Mouse (Mus musculus): ENCODE data around the gene Gm20388. TPM values are rescaled to one million over a fixed set of nuclear protein-coding genes. Genes with fewer than 3 reads are reported as not detected.

Gene Gm20388
- polyA plus RNA-seq, 1 experiment from 2014 or later: not detected

DNA sequence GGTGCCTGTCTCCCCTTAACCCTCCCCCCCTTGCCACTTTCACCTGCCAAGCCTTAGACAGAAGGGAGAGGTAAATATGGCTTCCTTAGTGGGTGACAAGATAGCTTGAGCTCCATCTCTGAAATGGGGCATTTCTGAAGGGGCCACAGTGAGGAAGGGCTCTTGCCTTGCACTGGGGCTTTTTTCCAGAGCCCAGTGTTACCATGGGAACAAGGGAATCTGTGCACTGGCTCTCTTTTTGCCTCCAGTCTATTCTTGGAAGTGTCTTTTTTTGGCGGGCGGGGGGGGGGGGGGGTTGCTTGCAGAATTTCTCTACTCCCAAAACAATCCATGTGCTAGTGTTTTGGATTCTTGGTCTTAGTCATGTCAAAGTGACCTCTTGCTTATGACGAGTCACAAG, 2104.0 kb downstream of the Gm20388 start:
- DNase-seq (ENCODE audit: low spot score): no peak
- H3K4me3 ChIP-seq (ENCODE audit: low read depth, low read length): no peak overlapping the region

DNA sequence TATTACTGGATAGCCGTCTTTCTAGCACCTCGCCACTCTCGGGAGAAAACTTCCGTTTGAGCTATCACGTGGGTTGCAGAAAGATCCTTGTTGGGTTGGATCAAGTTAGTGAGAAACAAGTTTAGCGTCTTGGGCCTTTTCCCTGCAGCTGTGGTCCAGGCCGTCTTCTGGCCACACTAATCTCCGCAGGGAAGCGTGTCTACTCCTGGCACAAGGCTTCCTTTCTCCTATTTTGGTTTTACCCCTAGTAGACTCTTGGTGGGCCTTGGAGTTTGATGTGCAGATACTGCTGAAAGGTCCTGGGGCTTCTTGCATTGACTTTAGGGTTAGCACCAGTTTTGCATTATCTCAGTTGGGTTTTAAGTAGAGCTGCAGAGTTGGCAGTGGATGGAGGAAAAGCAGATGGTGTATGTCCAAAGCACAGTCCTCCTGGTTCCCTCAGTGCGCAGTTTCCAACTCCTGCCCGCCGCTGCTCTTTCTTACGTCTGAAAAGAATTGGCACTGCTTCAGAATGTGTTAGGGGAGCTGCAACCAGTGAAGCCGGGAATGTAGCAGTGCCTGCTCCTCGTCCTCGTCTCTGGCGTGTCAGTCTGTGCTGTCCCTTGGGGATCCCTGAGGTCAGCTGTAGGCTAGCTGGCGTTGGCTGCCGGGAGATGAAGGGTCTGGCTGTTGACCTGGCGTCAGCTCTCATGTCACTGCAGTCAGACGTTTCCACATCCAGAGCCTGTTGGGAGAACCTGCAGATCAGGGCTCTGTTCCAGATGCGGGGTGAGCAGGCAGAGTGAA, 2107.6 kb downstream of the Gm20388 start:
- Histone ChIP-seq H3K36me3 (ENCODE audit: control insufficient read depth, insufficient read depth, low read length) (peaks cover 10% of the 10 kb centered on the region; the same call in 1 of the 2 replicates), H3K9ac (ENCODE audit: low read length) (no peak overlapping the region)

More for the DNA sequence above, 2104.0 kb downstream of the Gm20388 start:
- Histone ChIP-seq H3K36me3 (ENCODE audit: control insufficient read depth, insufficient read depth, low read length) (peaks cover 8% of the 10 kb centered on the region; the same call in 1 of the 2 replicates), H3K9ac (ENCODE audit: low read length) (no peak overlapping the region), H3K4me1 (ENCODE audit: control insufficient read depth, insufficient read depth, low read length) (no peaks in the 10 kb centered on the region), H3K4me2 (ENCODE audit: low read depth, severe bottlenecking) (no peak overlapping the region), H3K9me3 (ENCODE audit: control insufficient read depth, low read length) (no peaks in the 10 kb centered on the region), H3K27me3 (ENCODE audit: control insufficient read depth, insufficient read depth, low read length) (no peaks in the 10 kb centered on the region), H3K27ac (replicated peaks; ENCODE audit: low read depth, low read length) (no peak overlapping the region)
- no peak for ATAC-seq (ENCODE audit: insufficient number of reproducible peaks, low FRiP score, low TSS enrichment, low read depth)
- 80% methylated on average over 3 of the region's 3 CpGs for WGBS

DNA sequence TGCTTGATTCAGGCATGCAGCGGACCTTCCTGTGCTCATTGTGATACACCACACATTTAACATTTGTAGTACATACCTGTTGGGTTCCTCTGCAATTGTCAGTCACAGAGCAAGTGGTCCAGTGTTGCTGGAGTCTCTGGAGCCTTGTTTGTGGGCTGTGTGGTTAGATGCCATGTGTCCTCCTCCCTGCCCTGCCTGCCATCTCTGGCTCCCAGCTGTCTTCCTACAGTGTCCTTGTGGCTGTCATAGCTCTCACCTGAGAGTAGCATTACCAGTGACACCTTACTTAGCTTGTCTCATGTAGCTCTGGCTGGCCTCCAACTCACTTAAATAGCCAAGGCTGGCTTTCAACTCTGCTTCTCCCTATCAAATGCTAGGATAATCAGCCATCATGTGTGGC, 2108.5 kb downstream of the Gm20388 start:
- no peak overlapping the region for H3K9ac ChIP-seq (ENCODE audit: low read length)
- H3K4me1 ChIP-seq (ENCODE audit: control insufficient read depth, insufficient read depth, low read length): no peaks in the 10 kb centered on the region
- DNase-seq (ENCODE audit: low spot score): no peak
- no peak overlapping the region for H3K4me3 ChIP-seq (ENCODE audit: low read depth, low read length)
- H3K27me3 ChIP-seq (ENCODE audit: control insufficient read depth, insufficient read depth, low read length): no peaks in the 10 kb centered on the region
- H3K4me2 ChIP-seq (ENCODE audit: low read depth, severe bottlenecking): no peak overlapping the region
- WGBS: 89% methylated on average over 1 of the region's 1 CpGs
- ATAC-seq (ENCODE audit: insufficient number of reproducible peaks, low FRiP score, low TSS enrichment, low read depth): no peak
- no peaks in the 10 kb centered on the region for H3K9me3 ChIP-seq (ENCODE audit: control insufficient read depth, low read length)
- H3K27ac ChIP-seq (replicated peaks; ENCODE audit: low read depth, low read length): no peak overlapping the region
- peaks cover 10% of the 10 kb centered on the region; the same call in 1 of the 2 replicates for H3K36me3 ChIP-seq (ENCODE audit: control insufficient read depth, insufficient read depth, low read length)

More for the DNA sequence above, 2107.6 kb downstream of the Gm20388 start:
- DNase-seq (ENCODE audit: low spot score) (no peak), ATAC-seq (ENCODE audit: insufficient number of reproducible peaks, low FRiP score, low TSS enrichment, low read depth) (no peak)
- Histone ChIP-seq H3K27me3 (ENCODE audit: control insufficient read depth, insufficient read depth, low read length) (no peaks in the 10 kb centered on the region), H3K4me3 (ENCODE audit: low read depth, low read length) (no peak overlapping the region), H3K4me1 (ENCODE audit: control insufficient read depth, insufficient read depth, low read length) (no peaks in the 10 kb centered on the region), H3K4me2 (ENCODE audit: low read depth, severe bottlenecking) (no peak overlapping the region), H3K9me3 (ENCODE audit: control insufficient read depth, low read length) (no peaks in the 10 kb centered on the region), H3K27ac (replicated peaks; ENCODE audit: low read depth, low read length) (no peak overlapping the region)
- WGBS: 80% methylated on average over 22 of the region's 22 CpGs

DNA sequence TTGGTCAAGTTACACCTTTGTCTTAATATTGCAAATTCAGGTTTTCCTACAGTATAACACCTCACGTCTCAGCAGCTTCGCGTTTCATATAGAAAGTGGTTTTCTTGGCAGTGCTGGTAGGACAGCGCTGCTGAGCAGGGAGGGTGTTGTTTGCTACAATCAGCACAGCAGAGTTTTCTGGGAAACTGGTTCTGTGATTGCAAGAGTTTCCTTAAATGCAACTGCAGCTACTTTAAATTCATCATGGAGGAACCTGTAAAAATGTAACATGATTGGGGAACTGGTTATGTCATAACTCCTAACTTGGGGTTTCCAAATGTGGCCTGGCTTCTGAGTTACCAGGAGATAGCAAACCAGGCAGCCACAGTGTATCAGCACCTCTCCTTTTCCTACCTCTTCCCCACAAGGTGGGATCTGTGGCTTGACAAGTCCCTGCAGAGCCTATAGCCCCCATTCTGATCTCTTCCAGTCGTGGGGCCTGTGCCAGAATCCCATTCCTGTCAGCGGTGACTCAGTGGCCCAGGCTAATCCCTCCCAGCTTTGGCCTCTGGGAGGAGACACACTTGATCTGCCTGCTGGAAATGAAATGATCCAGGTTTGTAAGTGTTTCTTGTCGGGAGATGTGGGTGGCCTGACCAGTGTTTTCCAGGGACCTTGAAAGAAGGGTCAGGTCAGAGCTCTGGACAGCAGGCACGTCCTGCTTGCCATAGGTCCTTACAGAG, 2109.6 kb downstream of the Gm20388 start:
- H3K4me3 ChIP-seq (ENCODE audit: low read depth, low read length): no peak overlapping the region
- no peaks in the 10 kb centered on the region for H3K9me3 ChIP-seq (ENCODE audit: control insufficient read depth, low read length)
- no peaks in the 10 kb centered on the region for H3K27me3 ChIP-seq (ENCODE audit: control insufficient read depth, insufficient read depth, low read length)
- H3K4me1 ChIP-seq (ENCODE audit: control insufficient read depth, insufficient read depth, low read length): no peaks in the 10 kb centered on the region
- H3K27ac ChIP-seq (replicated peaks; ENCODE audit: low read depth, low read length): no peak overlapping the region
- no peak for DNase-seq (ENCODE audit: low spot score)
- 89% methylated on average over 8 of the region's 8 CpGs for WGBS
- H3K9ac ChIP-seq (ENCODE audit: low read length): no peak overlapping the region
- no peak for ATAC-seq (ENCODE audit: insufficient number of reproducible peaks, low FRiP score, low TSS enrichment, low read depth)
- peaks cover 13% of the 10 kb centered on the region; the same call in 1 of the 2 replicates for H3K36me3 ChIP-seq (ENCODE audit: control insufficient read depth, insufficient read depth, low read length)
- H3K4me2 ChIP-seq (ENCODE audit: low read depth, severe bottlenecking): no peak overlapping the region

DNA sequence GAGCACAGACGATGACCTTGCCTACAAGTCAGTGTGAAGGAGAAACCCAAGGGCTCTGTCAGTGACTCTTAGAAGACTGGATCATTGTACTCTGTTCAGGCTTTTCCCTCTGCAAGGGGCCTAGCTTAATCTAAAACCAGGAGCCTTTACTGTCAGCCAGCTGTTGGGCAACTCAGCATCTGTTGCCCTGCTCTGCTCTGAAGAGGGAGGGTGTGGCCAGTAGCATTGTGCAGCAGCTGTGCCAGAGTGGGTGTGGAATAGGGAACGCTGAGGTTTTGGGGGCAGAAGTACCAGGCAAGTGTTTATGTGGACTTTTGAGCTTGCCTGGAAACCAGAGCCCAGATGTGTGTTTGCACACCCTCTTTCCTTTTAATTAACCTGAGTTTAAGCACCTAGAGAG, 2111.1 kb downstream of the Gm20388 start:
- Histone ChIP-seq H3K4me1 (ENCODE audit: control insufficient read depth, insufficient read depth, low read length) (no peaks in the 10 kb centered on the region), H3K4me3 (ENCODE audit: low read depth, low read length) (no peak overlapping the region), H3K36me3 (ENCODE audit: control insufficient read depth, insufficient read depth, low read length) (peaks cover 14% of the 10 kb centered on the region; the same call in 1 of the 2 replicates), H3K9ac (ENCODE audit: low read length) (no peak overlapping the region), H3K27me3 (ENCODE audit: control insufficient read depth, insufficient read depth, low read length) (no peaks in the 10 kb centered on the region), H3K9me3 (ENCODE audit: control insufficient read depth, low read length) (no peaks in the 10 kb centered on the region), H3K4me2 (ENCODE audit: low read depth, severe bottlenecking) (no peak overlapping the region), H3K27ac (replicated peaks; ENCODE audit: low read depth, low read length) (no peak overlapping the region)
- no peak for DNase-seq (ENCODE audit: low spot score)
- WGBS: 81% methylated on average over 2 of the region's 2 CpGs
- no peak for ATAC-seq (ENCODE audit: insufficient number of reproducible peaks, low FRiP score, low TSS enrichment, low read depth)

DNA sequence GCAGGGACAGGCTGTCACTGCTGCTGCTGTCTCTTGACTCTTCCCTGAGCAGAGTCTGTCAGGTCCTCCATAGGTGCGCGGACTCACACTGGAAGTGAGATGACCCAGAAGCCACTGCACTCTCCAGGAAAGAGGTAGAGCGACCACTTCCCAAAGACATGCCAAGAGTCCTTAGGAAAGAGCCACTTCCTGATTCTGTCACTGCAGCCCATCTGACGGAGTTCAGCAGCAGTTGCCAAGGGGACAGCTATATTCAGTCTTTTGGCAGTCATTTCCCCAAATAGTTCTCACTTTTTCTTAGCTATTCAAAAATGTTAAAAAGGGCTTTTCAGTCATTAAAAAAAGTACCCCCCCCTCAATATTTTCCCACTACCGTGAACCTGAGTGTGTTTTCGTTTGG, 2111.6 kb downstream of the Gm20388 start:
- H3K9ac ChIP-seq (ENCODE audit: low read length): no peak overlapping the region
- no peaks in the 10 kb centered on the region for H3K27me3 ChIP-seq (ENCODE audit: control insufficient read depth, insufficient read depth, low read length)
- peaks cover 12% of the 10 kb centered on the region; the same call in 1 of the 2 replicates for H3K36me3 ChIP-seq (ENCODE audit: control insufficient read depth, insufficient read depth, low read length)
- H3K4me1 ChIP-seq (ENCODE audit: control insufficient read depth, insufficient read depth, low read length): no peaks in the 10 kb centered on the region
- no peak for DNase-seq (ENCODE audit: low spot score)
- ATAC-seq (ENCODE audit: insufficient number of reproducible peaks, low FRiP score, low TSS enrichment, low read depth): no peak
- 92% methylated on average over 6 of the region's 6 CpGs for WGBS
- no peak overlapping the region for H3K27ac ChIP-seq (replicated peaks; ENCODE audit: low read depth, low read length)
- H3K4me3 ChIP-seq (ENCODE audit: low read depth, low read length): no peak overlapping the region
- H3K9me3 ChIP-seq (ENCODE audit: control insufficient read depth, low read length): no peaks in the 10 kb centered on the region
- H3K4me2 ChIP-seq (ENCODE audit: low read depth, severe bottlenecking): no peak overlapping the region

DNA sequence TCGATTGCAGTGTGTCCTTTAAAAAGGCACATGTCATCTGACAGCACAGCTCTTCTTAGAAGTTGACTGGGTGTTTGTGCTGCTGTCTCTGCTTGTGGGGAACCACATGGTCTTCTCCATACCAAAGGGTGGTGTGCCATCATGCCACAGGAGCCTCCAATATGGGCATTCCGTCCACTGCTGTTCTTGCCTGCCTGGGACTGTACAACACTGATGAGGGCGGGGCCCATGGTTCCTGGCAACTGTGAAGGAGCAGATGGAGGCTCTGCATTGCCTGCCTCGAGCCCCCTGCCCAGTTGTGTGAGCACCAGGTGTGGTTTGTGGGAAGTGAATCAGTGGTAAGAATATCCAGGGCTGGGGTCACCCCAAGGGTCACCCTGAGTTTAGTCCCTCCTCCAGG, 2112.1 kb downstream of the Gm20388 start:
- H3K36me3 ChIP-seq (ENCODE audit: control insufficient read depth, insufficient read depth, low read length): peaks cover 12% of the 10 kb centered on the region; the same call in 1 of the 2 replicates

DNA sequence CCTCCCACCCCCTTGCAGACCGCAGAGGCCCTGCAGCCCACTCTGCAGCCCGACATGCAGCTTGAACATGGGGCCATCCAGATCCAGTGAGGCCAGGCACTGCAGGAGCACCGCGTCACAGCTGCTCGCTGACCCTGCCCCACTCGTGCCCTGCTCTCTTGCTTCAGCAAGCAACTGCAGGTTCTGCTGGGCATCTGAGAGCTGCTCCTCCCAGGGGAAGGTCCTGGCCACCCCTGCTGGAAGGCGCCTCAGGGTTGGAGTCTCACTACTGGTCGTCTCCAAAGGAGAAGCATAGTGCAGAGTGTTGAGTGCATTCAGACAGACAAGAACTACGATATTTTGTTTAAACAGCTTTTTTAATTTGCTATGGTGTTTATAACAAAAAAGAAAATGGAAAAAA, 2114.9 kb downstream of the Gm20388 start:
- Histone ChIP-seq H3K36me3 (ENCODE audit: control insufficient read depth, insufficient read depth, low read length) (peaks cover 7% of the 10 kb centered on the region; the same call in 1 of the 2 replicates), H3K9ac (ENCODE audit: low read length) (no peak overlapping the region), H3K4me1 (ENCODE audit: control insufficient read depth, insufficient read depth, low read length) (no peaks in the 10 kb centered on the region; the same call in 1 of the 2 replicates)

More for the DNA sequence above, 2112.1 kb downstream of the Gm20388 start:
- ATAC-seq (ENCODE audit: insufficient number of reproducible peaks, low FRiP score, low TSS enrichment, low read depth) (no peak), DNase-seq (ENCODE audit: low spot score) (no peak)
- Histone ChIP-seq H3K9ac (ENCODE audit: low read length) (no peak overlapping the region), H3K27me3 (ENCODE audit: control insufficient read depth, insufficient read depth, low read length) (no peaks in the 10 kb centered on the region), H3K4me1 (ENCODE audit: control insufficient read depth, insufficient read depth, low read length) (no peaks in the 10 kb centered on the region), H3K4me2 (ENCODE audit: low read depth, severe bottlenecking) (no peak overlapping the region), H3K9me3 (ENCODE audit: control insufficient read depth, low read length) (no peaks in the 10 kb centered on the region), H3K27ac (replicated peaks; ENCODE audit: low read depth, low read length) (no peak overlapping the region), H3K4me3 (ENCODE audit: low read depth, low read length) (no peak overlapping the region)
- WGBS: 85% methylated on average over 4 of the region's 4 CpGs

More for the DNA sequence above, 2114.9 kb downstream of the Gm20388 start:
- Histone ChIP-seq H3K27ac (replicated peaks; ENCODE audit: low read depth, low read length) (no peak overlapping the region), H3K27me3 (ENCODE audit: control insufficient read depth, insufficient read depth, low read length) (no peaks in the 10 kb centered on the region), H3K4me2 (ENCODE audit: low read depth, severe bottlenecking) (no peak overlapping the region), H3K9me3 (ENCODE audit: control insufficient read depth, low read length) (no peaks in the 10 kb centered on the region), H3K4me3 (ENCODE audit: low read depth, low read length) (no peak overlapping the region)
- ATAC-seq (ENCODE audit: insufficient number of reproducible peaks, low FRiP score, low TSS enrichment, low read depth): no peak
- no peak for DNase-seq (ENCODE audit: low spot score)
- 91% methylated on average over 9 of the region's 9 CpGs for WGBS
